Mouse (Mus musculus): ENCODE measurements around the gene Vmn1r107. TPM values are rescaled to one million over a fixed set of nuclear protein-coding genes. Genes with fewer than 3 reads are reported as not detected.

Gene Vmn1r107
- 1 to 10 TPM in 1 of 2 experiments, not detected in 1; 2.2 TPM for polyA plus RNA-seq (2017; shearing (Covaris generic))

DNA sequence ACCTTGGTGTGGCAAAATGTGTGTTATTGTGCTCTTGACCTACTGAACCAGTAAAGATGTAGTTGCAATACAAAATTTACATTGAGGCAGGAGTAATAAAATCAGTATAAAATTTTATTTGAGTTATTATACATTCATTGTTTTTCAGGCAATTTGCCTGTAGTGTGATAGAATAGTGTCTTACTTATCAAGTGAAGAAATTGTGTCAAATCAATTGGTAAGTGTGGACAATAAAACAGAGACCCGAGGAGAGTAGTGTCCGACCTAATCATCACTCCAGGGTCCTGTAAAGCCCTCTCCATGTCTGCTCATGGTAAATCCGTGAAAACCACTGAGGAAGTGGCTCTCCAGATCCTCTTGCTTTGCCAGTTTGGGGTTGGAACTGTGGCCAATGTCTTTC, at the start of gene Vmn1r107:
Gene Vmn1r107 (plus strand): TSS at position 301 of the 400 bp plus-strand sequence.

DNA sequence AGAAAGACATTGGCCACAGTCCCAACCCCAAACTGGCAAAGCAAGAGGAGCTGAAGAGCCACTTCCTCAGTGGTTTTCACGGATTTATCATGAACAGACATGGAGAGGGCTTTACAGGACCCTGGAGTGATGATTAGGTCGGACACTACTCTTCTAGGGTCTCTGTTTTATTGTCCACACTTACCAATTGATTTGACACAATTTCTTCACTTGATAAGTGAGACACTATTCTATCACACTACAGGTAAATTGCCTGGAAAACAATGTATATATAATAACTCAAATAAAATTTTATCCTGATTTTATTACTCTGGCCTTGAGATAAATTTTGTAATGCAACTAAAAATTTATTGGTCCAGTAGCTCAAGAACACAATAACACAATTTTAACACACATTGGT, 34.4 kb downstream of the Vmn1r107 start, which contains the start of gene Vmn1r111:
Gene Vmn1r111 (minus strand): TSS at position 101 of the 400 bp plus-strand sequence.

Other genes with a start within 250 kb of the Vmn1r107 start
- not detected for gene Vmn1r101, start 226.3 kb upstream of the Vmn1r107 start, polyA plus RNA-seq (2017; shearing (Covaris generic))
- gene Gm10670, start 194.0 kb upstream of the Vmn1r107 start, polyA plus RNA-seq (2017; shearing (Covaris generic)) = 1 to 10 TPM in 1 of 2 experiments, under 1 TPM in 1; 0.28 to 5.2 TPM
- not detected for gene Vmn1r103, start 158.4 kb upstream of the Vmn1r107 start, polyA plus RNA-seq (2017; shearing (Covaris generic))
- gene Vmn1r104, start 135.1 kb upstream of the Vmn1r107 start, polyA plus RNA-seq (2017; shearing (Covaris generic)) = 1 to 10 TPM in 1 of 2 experiments, under 1 TPM in 1; 0.25 to 1.1 TPM
- gene Gm5726, start 123.2 kb upstream of the Vmn1r107 start, polyA plus RNA-seq (2017; shearing (Covaris generic)) = not detected
- gene Gm4141, start 92.7 kb upstream of the Vmn1r107 start, polyA plus RNA-seq (2017; shearing (Covaris generic)) = not detected
- gene Gm4513, start 69.9 kb upstream of the Vmn1r107 start, polyA plus RNA-seq (2017; shearing (Covaris generic)) = 1 to 10 TPM in 1 of 2 experiments, under 1 TPM in 1; 0.30 to 1.9 TPM
- 1 to 10 TPM in 1 of 2 experiments, not detected in 1; 1.0 TPM for gene Vmn1r111, start 34.3 kb downstream of the Vmn1r107 start, polyA plus RNA-seq (2017; shearing (Covaris generic))
- not detected for gene Gm10668, start 61.7 kb downstream of the Vmn1r107 start, polyA plus RNA-seq (2017; shearing (Covaris generic))
- not detected for gene Vmn1r112, start 102.3 kb downstream of the Vmn1r107 start, polyA plus RNA-seq (2017; shearing (Covaris generic))
- not detected for gene Vmn1r113, start 118.4 kb downstream of the Vmn1r107 start, polyA plus RNA-seq (2017; shearing (Covaris generic))
- gene Vmn1r114, start 143.3 kb downstream of the Vmn1r107 start, polyA plus RNA-seq (2017; shearing (Covaris generic)) = not detected
- gene Vmn1r115, start 176.1 kb downstream of the Vmn1r107 start, polyA plus RNA-seq (2017; shearing (Covaris generic)) = not detected
- not detected for gene Vmn1r116, start 203.3 kb downstream of the Vmn1r107 start, polyA plus RNA-seq (2017; shearing (Covaris generic))
- gene Vmn1r117, start 215.2 kb downstream of the Vmn1r107 start, polyA plus RNA-seq (2017; shearing (Covaris generic)) = under 1 TPM in 1 of 2 experiments, not detected in 1; 0.18 TPM
- gene Vmn1r118, start 243.4 kb downstream of the Vmn1r107 start, polyA plus RNA-seq (2017; shearing (Covaris generic)) = under 1 TPM in 1 of 2 experiments, not detected in 1; 0.49 TPM

Data from inflammation-experienced regulatory T-cells (primary cell).